Mouse (Mus musculus) brain, embryonic 14.5 days (tissue): ENCODE data around the gene Pear1. TPM values are rescaled to one million over a fixed set of nuclear protein-coding genes. Genes with fewer than 3 reads are reported as not detected.
A peak's percentile ranks its signal among the peaks of the same experiment; 100 is the strongest.

ENCODE experiments used
- DNase-seq: peaks from one replicate; pipeline ENCODE4 v3.0.0-alpha.2; 2011; ENCODE audit warnings: low read depth
- CTCF ChIP-seq: fragments of 200-500 bp; IDR thresholded peaks from 2 replicates; pipeline ENCODE4 v1.5.1; 2012; ENCODE audit warnings: inconsistent platforms, mild to moderate bottlenecking, moderate library complexity, borderline replicate concordance; ENCODE audit not compliant: insufficient read depth, insufficient read length; ENCODE audit errors: extremely low read depth
- POLR2A ChIP-seq: fragments of 200-500 bp; IDR thresholded peaks from 2 replicates; pipeline ENCODE4 v1.6.1; 2012; ENCODE audit warnings: mild to moderate bottlenecking, inconsistent platforms, borderline replicate concordance; ENCODE audit not compliant: poor library complexity, insufficient read depth, insufficient read length, severe bottlenecking; ENCODE audit errors: extremely low read depth
- polyA plus RNA-seq: library from polyadenylated mRNA; depleted of rRNA; stranded (reverse); fragments of >200 nt; gene quantifications from 2 replicates; pipeline ENCODE4 v1.2.3, GENCODE M21; 2012

Gene Pear1
- polyA plus RNA-seq, 1 experiment: 16.9 TPM

GRCm38 (mm10) chr3:87832109-87832859 lies 8.2 kb upstream of the Pear1 start:
- no peak for DNase-seq
- TF ChIP-seq CTCF: no peak
- TF ChIP-seq POLR2A: no peak

DNA sequence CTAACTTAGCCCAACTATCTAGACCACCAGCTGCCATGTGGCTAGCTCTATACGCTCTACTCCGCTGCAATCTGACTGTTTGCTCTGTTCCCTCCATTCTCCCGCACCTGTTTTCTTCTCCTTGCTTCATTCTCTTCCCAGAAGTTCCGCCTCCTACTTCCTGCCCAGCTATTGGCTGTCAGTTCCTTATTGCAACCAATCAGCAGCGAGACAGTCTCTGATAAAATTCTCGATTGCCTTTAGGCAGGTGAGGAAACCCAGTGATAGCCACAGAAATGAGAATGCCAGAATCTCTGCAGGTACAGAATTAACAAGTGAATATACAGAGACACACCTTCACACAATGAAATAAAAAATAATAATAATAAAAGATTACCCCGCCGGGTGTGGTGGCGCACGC lies 4.9 kb upstream of the Pear1 start:
- no peak for DNase-seq
- no peak for TF ChIP-seq POLR2A
- no peak for TF ChIP-seq CTCF

DNA sequence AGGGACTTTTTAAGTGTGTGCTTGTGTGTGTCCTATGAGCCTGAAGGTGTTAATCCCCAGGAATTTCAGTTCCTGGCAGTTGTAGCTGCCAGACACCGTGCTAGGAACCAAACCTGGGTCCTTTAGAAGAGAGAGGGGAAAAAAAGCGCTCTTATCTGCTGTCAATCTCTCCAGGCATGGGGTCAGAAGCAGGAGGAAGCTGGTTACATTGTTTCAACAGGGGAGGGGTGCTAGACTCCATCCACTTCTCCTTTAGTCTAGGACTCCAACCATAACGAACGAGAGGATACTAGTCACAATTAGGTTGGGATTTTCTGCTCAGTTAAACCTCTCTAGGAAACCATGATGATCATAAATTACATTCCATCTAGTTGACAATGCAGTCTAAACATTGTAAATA lies 4.3 kb upstream of the Pear1 start:
- TF ChIP-seq CTCF (no peak), POLR2A (no peak)
- no peak for DNase-seq

- peak; percentile 37 for DNase-seq
- TF ChIP-seq CTCF (no peak), POLR2A (no peak)
Measured at GRCm38 (mm10) chr3:87818226-87818625, 5.9 kb downstream of the Pear1 start.

DNA sequence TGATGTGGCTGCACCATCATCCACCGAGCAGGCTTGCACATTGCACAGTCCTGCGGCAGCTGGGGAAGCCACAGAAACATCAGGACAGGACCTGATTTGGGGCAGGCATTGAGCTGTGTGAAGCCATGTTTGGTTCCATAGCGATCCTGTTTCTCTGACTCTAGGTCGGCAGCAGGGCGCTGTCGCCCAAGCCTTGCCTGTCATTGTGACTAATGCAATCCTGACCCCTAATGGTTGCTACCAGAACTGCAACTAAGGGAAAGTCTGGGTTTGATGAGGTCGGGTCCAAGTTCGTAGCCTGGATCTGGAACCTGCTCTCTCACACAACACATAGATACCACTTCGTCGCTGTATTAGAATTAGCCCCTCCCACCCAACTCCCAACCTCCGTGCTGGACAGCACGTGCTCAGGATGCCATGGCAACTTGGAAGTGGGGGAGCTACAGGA lies 7.4 kb downstream of the Pear1 start:
- TF ChIP-seq POLR2A (no peak), CTCF (peak; percentile 88)
- peak; percentile 86 for DNase-seq

- no peak for TF ChIP-seq CTCF
- no peak for TF ChIP-seq POLR2A
- no peak for DNase-seq
Measured at GRCm38 (mm10) chr3:87816166-87816565, 7.9 kb downstream of the Pear1 start.

DNA sequence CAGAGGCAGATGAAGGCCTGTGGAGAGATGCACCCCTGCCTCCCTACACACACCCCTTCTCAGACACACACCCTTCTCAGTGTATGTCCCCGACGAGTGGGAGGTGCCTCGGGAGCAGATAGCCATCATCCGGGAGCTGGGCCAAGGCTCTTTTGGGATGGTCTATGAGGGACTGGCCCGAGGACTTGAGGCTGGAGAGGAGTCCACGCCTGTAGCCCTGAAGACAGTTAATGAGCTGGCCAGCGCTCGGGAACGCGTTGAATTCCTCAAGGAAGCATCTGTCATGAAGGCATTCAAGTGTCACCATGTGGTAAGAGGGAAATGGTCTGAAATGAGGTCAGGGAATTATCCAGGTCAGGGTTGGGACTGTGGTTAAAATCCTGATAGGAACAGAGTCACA lies 11.2 kb downstream of the Pear1 start:
- TF ChIP-seq CTCF (no peak), POLR2A (no peak)
- no peak for DNase-seq

- DNase-seq: no peak
- no peak for TF ChIP-seq POLR2A
- no peak for TF ChIP-seq CTCF
Measured at GRCm38 (mm10) chr3:87812413-87812812, 11.7 kb downstream of the Pear1 start.

DNA sequence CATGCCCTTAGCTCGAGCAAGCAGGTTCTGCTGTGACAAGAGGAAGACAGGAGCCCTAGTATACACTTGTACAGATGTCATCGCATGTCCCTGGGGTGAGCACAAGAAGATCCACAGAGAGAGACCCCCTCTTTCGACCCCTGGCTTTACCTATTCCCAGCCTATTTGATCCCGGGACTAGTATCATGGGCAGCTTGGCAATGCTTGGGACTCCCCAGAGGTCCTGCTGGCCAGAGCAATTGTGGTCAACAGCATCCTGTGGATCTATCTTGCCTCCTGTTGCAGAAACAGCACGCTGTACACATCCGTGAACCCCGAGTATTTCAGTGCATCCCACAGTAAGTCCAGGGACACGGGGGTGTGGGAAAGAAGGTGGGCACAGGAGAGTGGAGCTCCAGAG lies 12.8 kb downstream of the Pear1 start:
- DNase-seq: no peak
- no peak for TF ChIP-seq POLR2A
- no peak for TF ChIP-seq CTCF

GRCm38 (mm10) chr3:87809322-87809962 lies 14.7 kb downstream of the Pear1 start:
- no peak for DNase-seq
- no peak for TF ChIP-seq CTCF
- no peak for TF ChIP-seq POLR2A

DNA sequence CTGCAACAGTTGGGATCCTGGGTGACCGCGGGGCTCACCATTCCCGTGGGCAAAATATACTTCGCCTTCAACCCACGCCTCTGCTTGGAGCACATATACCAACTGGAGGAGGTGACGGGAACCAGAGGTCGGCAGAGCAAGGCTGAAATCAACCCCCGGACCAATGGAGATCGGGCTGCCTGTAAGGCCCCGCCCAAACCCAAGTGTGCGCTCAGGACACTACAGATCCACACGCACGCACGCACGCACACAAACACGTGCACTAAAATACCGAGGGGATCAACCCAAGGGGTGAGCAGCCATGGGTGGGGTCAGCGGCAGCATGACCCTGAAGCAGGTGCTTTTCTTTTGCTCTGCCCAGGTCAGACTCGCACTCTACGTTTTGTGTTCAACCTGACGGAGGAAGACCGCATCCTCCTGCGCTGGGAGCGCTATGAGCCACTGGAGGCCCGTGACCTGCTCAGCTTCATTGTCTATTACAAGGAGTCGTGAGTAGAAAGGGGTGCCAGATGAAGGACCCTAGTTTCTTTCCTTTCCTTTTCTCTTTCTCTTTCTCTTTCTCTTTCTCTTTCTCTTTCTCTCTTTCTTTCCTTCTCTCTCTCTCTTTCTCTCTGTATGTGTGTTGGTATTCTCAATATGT lies 19.9 kb downstream of the Pear1 start:
- DNase-seq: no peak
- TF ChIP-seq POLR2A (no peak), CTCF (no peak)
